Mouse (Mus musculus) brain, embryonic 14.5 days (tissue): ENCODE measurements around the gene Trpm3.

Experiments used
- CTCF ChIP-seq: fragments of 200-500 bp; IDR thresholded peaks from 2 replicates; pipeline ENCODE4 v1.5.1; 2012; ENCODE audit warnings: inconsistent platforms, mild to moderate bottlenecking, moderate library complexity, borderline replicate concordance; ENCODE audit not compliant: insufficient read depth, insufficient read length; ENCODE audit errors: extremely low read depth
- POLR2A ChIP-seq: fragments of 200-500 bp; IDR thresholded peaks from 2 replicates; pipeline ENCODE4 v1.6.1; 2012; ENCODE audit warnings: mild to moderate bottlenecking, inconsistent platforms, borderline replicate concordance; ENCODE audit not compliant: poor library complexity, insufficient read depth, insufficient read length, severe bottlenecking; ENCODE audit errors: extremely low read depth

GRCm38 (mm10) chr19:22469608-22470007, 330.8 kb downstream of the Trpm3 start:
- no peak for TF ChIP-seq POLR2A
- no peak for TF ChIP-seq CTCF
